21 mouse cellular contexts compared by ENCODE assay signal in the genomic region with DNA sequence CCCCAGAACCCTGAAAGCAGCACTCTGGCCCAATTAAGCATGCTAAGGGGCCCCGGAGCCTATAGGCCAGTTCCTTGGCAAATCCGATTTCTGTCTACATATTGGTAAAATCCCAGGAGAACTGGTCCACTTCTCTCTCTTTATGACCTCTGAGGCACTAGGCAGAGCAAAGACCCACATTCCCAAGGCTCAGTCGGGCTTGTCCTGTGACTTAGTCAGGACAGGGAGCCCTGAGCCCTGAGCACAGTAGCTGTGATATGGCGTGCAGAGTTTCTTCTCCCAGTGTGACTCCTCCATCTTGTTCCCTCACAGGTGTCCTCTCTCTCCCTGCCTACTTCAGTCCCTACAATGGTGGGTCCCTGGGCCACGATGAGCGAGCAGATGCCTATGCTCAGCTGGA.
DNase-seq lines count a peak whose midpoint lies in the region; ATAC-seq and TF ChIP-seq lines count a peak whose summit lies in the region.
"Had no signal": no experiment of that assay in that cellular context is flagged by ENCODE, and none has a peak within 500 bp of the region (broad histone marks: within the 10 kb centered on the region; RNA-seq: fewer than 3 reads in every experiment).

No protein-coding gene starts in this region.

- H3K36me3 ChIP-seq in kidney, adult 2 months (ENCODE audit: control insufficient read depth, insufficient read depth, low read length) = no peaks in the 10 kb centered on the region
- no peaks in the 10 kb centered on the region for H3K36me3 ChIP-seq in limb, embryonic 11.5 days (ENCODE audit: control insufficient read depth, insufficient read depth, low read length)
- H3K36me3 ChIP-seq in limb, embryonic 10.5 days = no peaks in the 10 kb centered on the region
- H3K36me3 ChIP-seq: embryonic facial prominence, embryonic 15.5 days; forebrain, embryonic 12.5 days; heart, embryonic 15.5 days; hindbrain, embryonic 13.5 days had no signal

- peak; percentile 33 for DNase-seq in kidney, adult 2 months
- DNase-seq in kidney, adult 11 months = no peak
- DNase-seq in limb, embryonic 11.5 days (ENCODE audit: low spot score) = no peak
- DNase-seq in limb, embryonic 10.5 days (ENCODE audit: low spot score) = no peak
- peak; percentile 21 to 30 for DNase-seq in kidney, postnatal 36 days
- no peak for DNase-seq in thymus, postnatal 14 days
- DNase-seq: adrenal gland, adult 8-10 months; adrenal gland, postnatal 36 days; cerebellum, adult 2 months; cerebellum, postnatal 14 days; embryo, embryonic 11 days; gastrocnemius, postnatal 10 days; heart, adult 2 months; heart, postnatal 14 days had no signal

- peaks cover 8% of the 10 kb centered on the region for H3K4me1 ChIP-seq in kidney, adult 2 months (ENCODE audit: control insufficient read depth, insufficient read depth, low read length)
- peaks cover 25% of the 10 kb centered on the region; the same call in 1 of the 2 replicates for H3K4me1 ChIP-seq in limb, embryonic 11.5 days (ENCODE audit: control insufficient read depth, insufficient read depth, low read length)
- H3K4me1 ChIP-seq in limb, embryonic 10.5 days = peaks cover 66% of the 10 kb centered on the region

- H3K27ac ChIP-seq in kidney, adult 2 months (ENCODE audit: insufficient read depth, low read depth, low read length) = no peak overlapping the region
- no peak overlapping the region for H3K27ac ChIP-seq in limb, embryonic 11.5 days (replicated peaks; ENCODE audit: low read depth, low read length)
- H3K27ac ChIP-seq in limb, embryonic 10.5 days = no peak overlapping the region; the same call in 1 of the 2 replicates
- H3K27ac ChIP-seq: embryonic facial prominence, embryonic 15.5 days; forebrain, embryonic 12.5 days; heart, adult 2 months; hindbrain, embryonic 13.5 days; hindbrain, postnatal 0 days had no signal

- H3K4me2 ChIP-seq in limb, embryonic 11.5 days (ENCODE audit: low read depth, severe bottlenecking) = peak overlapping the region; percentile 2; the same call in 1 of the 2 replicates
- H3K4me2 ChIP-seq: embryonic facial prominence, embryonic 15.5 days; forebrain, embryonic 12.5 days; heart, embryonic 11.5 days; heart, embryonic 15.5 days; hindbrain, embryonic 13.5 days had no signal

- no peak for TF ChIP-seq POLR2A in kidney, adult 2 months (IDR thresholded peaks at IDR 0.05; ENCODE audit: low read depth, low read length)

- H3K9me3 ChIP-seq in limb, embryonic 11.5 days (ENCODE audit: control insufficient read depth, low read length) = no peaks in the 10 kb centered on the region
- H3K9me3 ChIP-seq in limb, embryonic 10.5 days (replicated peaks) = no peaks in the 10 kb centered on the region
- H3K9me3 ChIP-seq: embryonic facial prominence, embryonic 15.5 days; forebrain, embryonic 12.5 days; heart, embryonic 15.5 days; hindbrain, embryonic 13.5 days had no signal

- TF ChIP-seq CTCF in kidney, adult 2 months (conservative IDR thresholded peaks at IDR 0.05; ENCODE audit: insufficient read depth, insufficient read length, low read depth, low read length) = no peak

- 62% methylated on average over 6 of the region's 6 CpGs for WGBS in kidney, adult 2 months
- whole genome bisulfite sequencing in limb, embryonic 11.5 days = 91% methylated on average over 6 of the region's 6 CpGs
- 88% methylated on average over 6 of the region's 6 CpGs for WGBS in limb, embryonic 10.5 days

- H3K27me3 ChIP-seq in kidney, adult 2 months (replicated peaks; ENCODE audit: control insufficient read depth, insufficient read depth, low read length) = no peaks in the 10 kb centered on the region
- H3K27me3 ChIP-seq in limb, embryonic 11.5 days (ENCODE audit: control insufficient read depth, insufficient read depth, low read length) = no peaks in the 10 kb centered on the region; the same call in 1 of the 2 replicates
- no peaks in the 10 kb centered on the region for H3K27me3 ChIP-seq in limb, embryonic 10.5 days (ENCODE audit: low read depth, poor library complexity, severe bottlenecking)
- H3K27me3 ChIP-seq: embryonic facial prominence, embryonic 15.5 days; forebrain, embryonic 12.5 days; heart, embryonic 15.5 days had no signal

- H3K9ac ChIP-seq in limb, embryonic 11.5 days (ENCODE audit: low read length) = no peak overlapping the region
- H3K9ac ChIP-seq: embryonic facial prominence, embryonic 15.5 days; forebrain, embryonic 12.5 days; heart, embryonic 15.5 days; hindbrain, embryonic 13.5 days had no signal

- no peak overlapping the region for H3K4me3 ChIP-seq in kidney, adult 2 months (ENCODE audit: insufficient read depth, low read depth, low read length)
- no peak overlapping the region for H3K4me3 ChIP-seq in limb, embryonic 11.5 days (ENCODE audit: low read depth, low read length)
- H3K4me3 ChIP-seq in limb, embryonic 10.5 days = no peak overlapping the region
- H3K4me3 ChIP-seq: embryonic facial prominence, embryonic 15.5 days; erythroblast, embryonic 14.5 days; forebrain, embryonic 12.5 days; heart, adult 2 months; heart, embryonic 15.5 days; hindbrain, embryonic 13.5 days had no signal

- no peak for ATAC-seq in limb, embryonic 11.5 days (ENCODE audit: insufficient number of reproducible peaks, low FRiP score, low TSS enrichment, low read depth)
- ATAC-seq: hindbrain, postnatal 0 days had no signal

Comparison
In these comparisons a context has a peak if more than half of its experiments do, and no peak if none do; other contexts are left out.
1. DNase-seq: peak in kidney, adult 2 months (single experiment) and kidney, postnatal 36 days (2 of 2); none in kidney, adult 11 months (single experiment), limb, embryonic 11.5 days (single experiment), limb, embryonic 10.5 days (single experiment) and thymus, postnatal 14 days (single experiment).